9 mouse cellular contexts compared by ENCODE assay signal in genomic region chr7:83382803-83383363, GRCm38 (mm10).
A peak's percentile ranks its signal among the peaks of the same experiment; 100 is the strongest.
DNase-seq lines count a peak whose midpoint lies in the region; ATAC-seq lines count a peak whose summit lies in the region.
"Had no signal": no experiment of that assay in that cellular context is flagged by ENCODE, and none has a peak within 500 bp of the region (broad histone marks: within the 10 kb centered on the region; RNA-seq: fewer than 3 reads in every experiment).

No protein-coding gene starts in this region.

- intact Hi-C loops in heart, postnatal 36 days (cut with DNase I): no loop called here
- intact Hi-C loops in left cerebral cortex, postnatal 10 days (cut with DNase I): no loop called here

- H3K9me3 ChIP-seq in embryonic facial prominence, embryonic 10.5 days: no peaks in the 10 kb centered on the region
- H3K9me3 ChIP-seq in hindbrain, embryonic 10.5 days: no peaks in the 10 kb centered on the region

- peak overlapping the region; percentile 35 for H3K27ac ChIP-seq in embryonic facial prominence, embryonic 10.5 days (replicated peaks)
- H3K27ac ChIP-seq in hindbrain, embryonic 10.5 days: peak overlapping the region; percentile 72

- DNase-seq in heart, adult 11 months: peak; percentile 90
- no peak for DNase-seq in heart, postnatal 36 days
- peak; percentile 48 for DNase-seq in embryonic facial prominence, embryonic 10.5 days (ENCODE audit: low spot score)
- peak; percentile 62 for DNase-seq in hindbrain, embryonic 10.5 days (ENCODE audit: low spot score)
- DNase-seq in left cerebral cortex, postnatal 10 days (ENCODE audit: extremely low spot score in 1 of 2, low spot score in 2 of 2): peak; percentile 61 to 65
- peak; percentile 22 for DNase-seq in ovary, postnatal 36 days (ENCODE audit: low spot score)
- no peak for DNase-seq in thymus, postnatal 4 days

- peaks cover 14% of the 10 kb centered on the region for H3K4me1 ChIP-seq in embryonic facial prominence, embryonic 10.5 days
- peaks cover 21% of the 10 kb centered on the region for H3K4me1 ChIP-seq in hindbrain, embryonic 10.5 days (replicated peaks)

- ATAC-seq in inflammation-experienced regulatory T-cells, adult 6 months: no peak

- H3K4me3 ChIP-seq in embryonic facial prominence, embryonic 10.5 days: no peak overlapping the region
- no peak overlapping the region for H3K4me3 ChIP-seq in hindbrain, embryonic 10.5 days
- H3K4me3 ChIP-seq: myocyte had no signal

- no peaks in the 10 kb centered on the region for H3K36me3 ChIP-seq in embryonic facial prominence, embryonic 10.5 days (replicated peaks)
- H3K36me3 ChIP-seq in hindbrain, embryonic 10.5 days: no peaks in the 10 kb centered on the region

- WGBS in embryonic facial prominence, embryonic 10.5 days: 36% methylated on average over 8 of the region's 8 CpGs
- WGBS in hindbrain, embryonic 10.5 days: 29% methylated on average over 8 of the region's 8 CpGs

- H3K27me3 ChIP-seq in embryonic facial prominence, embryonic 10.5 days (replicated peaks; ENCODE audit: low read depth, poor library complexity, severe bottlenecking): no peaks in the 10 kb centered on the region
- H3K27me3 ChIP-seq in hindbrain, embryonic 10.5 days (ENCODE audit: insufficient read depth, poor library complexity, severe bottlenecking): 0 out of 2 replicates have a peak, but pooled peaks cover 3% of the 10 kb centered on the region

Comparison
In these comparisons a context has a peak if more than half of its experiments do, and no peak if none do; other contexts are left out.
1. DNase-seq: peak in heart, adult 11 months (single experiment), embryonic facial prominence, embryonic 10.5 days (single experiment), hindbrain, embryonic 10.5 days (single experiment), left cerebral cortex, postnatal 10 days (2 of 2) and ovary, postnatal 36 days (single experiment); none in heart, postnatal 36 days (0 of 2) and thymus, postnatal 4 days (single experiment).